Mouse (Mus musculus) forebrain, embryonic 14.5 days (tissue): ENCODE measurements around the gene Sacm1l. TPM values are rescaled to one million over a fixed set of nuclear protein-coding genes. Genes with fewer than 3 reads are reported as not detected.

Source experiments
- ATAC-seq: fragments of 200-750 bp; cut with Nextera tagmentation; 2 replicates; pipeline ENCODE4 v1.8.0; 2017; ENCODE audit warnings: mild to moderate bottlenecking, moderate library complexity
- DNase-seq: peaks from one replicate; pipeline ENCODE4 v3.0.0-alpha.2; 2015; ENCODE audit warnings: low spot score
- H3K27ac ChIP-seq: fragments of 300-500 bp; sonication (generic); 2 replicates; pipeline ENCODE4 v1.5.1; 2014; ENCODE audit warnings: low read depth, mild to moderate bottlenecking, control low read depth, low read length, moderate library complexity
- H3K27me3 ChIP-seq: fragments of 300-500 bp; sonication (generic); replicated peaks from 2 replicates; pipeline ENCODE4 v1.6.1; 2014; ENCODE audit warnings: low read length, control low read depth, mixed read lengths; ENCODE audit not compliant: control insufficient read depth, insufficient read depth
- H3K36me3 ChIP-seq: fragments of 300-500 bp; sonication (generic); 2 replicates; pipeline ENCODE4 v1.6.1; 2014; ENCODE audit warnings: low read length, control low read depth; ENCODE audit not compliant: control insufficient read depth, insufficient read depth
- H3K4me1 ChIP-seq: fragments of 300-500 bp; sonication (generic); 2 replicates; pipeline ENCODE4 v1.6.1; 2014; ENCODE audit warnings: antibody characterized with exemption, low read length, control low read depth; ENCODE audit not compliant: control insufficient read depth, insufficient read depth
- H3K4me2 ChIP-seq: fragments of 300-500 bp; sonication (generic); 2 replicates; pipeline ENCODE4 v1.6.1; 2014; ENCODE audit warnings: mild to moderate bottlenecking, control low read depth, low read length
- H3K4me3 ChIP-seq: fragments of 300-500 bp; sonication (generic); 2 replicates; pipeline ENCODE4 v1.5.1; 2014; ENCODE audit warnings: low read depth, low read length, control low read depth
- H3K9ac ChIP-seq: fragments of 300-500 bp; sonication (generic); 2 replicates; pipeline ENCODE4 v1.6.1; 2014; ENCODE audit warnings: mild to moderate bottlenecking, low read length, control low read depth, moderate library complexity
- H3K9me3 ChIP-seq: fragments of 300-500 bp; sonication (generic); replicated peaks from 2 replicates; pipeline ENCODE4 v1.6.1; 2016; ENCODE audit warnings: low read length, control low read depth, mixed read lengths; ENCODE audit not compliant: control insufficient read depth
- WGBS: fragments of 180-500 bp; shearing (Covaris S2); extraction: QIAGEN DNeasy Blood & Tissue Kit; methylation state at CpG from one replicate; pipeline ENCODE4 v1.1.7; 2014; 5-methylcytosine and 5-hydroxymethylcytosine counted together
- polyA plus RNA-seq: library from polyadenylated mRNA; unstranded; fragments of >200 nt; fragmentation: Nextera tagmentation; extraction: Ambion mirVana; gene quantifications from 2 replicates; pipeline ENCODE4 v1.2.1, GENCODE M21; 2014

Gene Sacm1l
- polyA plus RNA-seq: 46.3 and 56.2 TPM in 2 replicates

- peak; percentile 99 for ATAC-seq
- Histone ChIP-seq H3K4me1 (peaks cover 15% of the 10 kb centered on the region), H3K4me2 (peak within 1 kb of the TSS; percentile 67)
Observed at GRCm38 (mm10) chr9:123529392-123530157, at the start of gene Sacm1l. TSS of gene Sacm1l (plus strand) at chr9:123529759.

GRCm38 (mm10) chr9:123479876-123480252 is 49.7 kb upstream of the Sacm1l start:
- peak overlapping the region; percentile 57 for H3K4me3 ChIP-seq
- H3K27ac ChIP-seq: no peak overlapping the region
- H3K9ac ChIP-seq: peak overlapping the region; percentile 74; the same call in 1 of the 2 replicates
- H3K4me2 ChIP-seq: peak overlapping the region; percentile 68
- no peaks in the 10 kb centered on the region for H3K9me3 ChIP-seq
- ATAC-seq (no peak), DNase-seq (no peak)
- no peaks in the 10 kb centered on the region for H3K36me3 ChIP-seq
- H3K27me3 ChIP-seq: no peaks in the 10 kb centered on the region
- peaks cover 16% of the 10 kb centered on the region for H3K4me1 ChIP-seq
- 86% methylated on average over 8 of the region's 8 CpGs for WGBS

More at GRCm38 (mm10) chr9:123529392-123530157, at the start of gene Sacm1l:
- under 1% methylated on average over 78 of the region's 79 CpGs for WGBS
- Histone ChIP-seq H3K9ac (peak within 1 kb of the TSS; percentile 89), H3K4me3 (peak within 1 kb of the TSS; percentile 96), H3K27me3 (no peaks in the 10 kb centered on the region), H3K9me3 (no peaks in the 10 kb centered on the region), H3K27ac (peak within 1 kb of the TSS; percentile 93), H3K36me3 (no peaks in the 10 kb centered on the region)
- DNase-seq: peak; percentile 100

GRCm38 (mm10) chr9:123480253-123480921 is 49.2 kb upstream of the Sacm1l start:
- DNase-seq (no peak), ATAC-seq (no peak)
- Histone ChIP-seq H3K4me1 (peaks cover 16% of the 10 kb centered on the region), H3K4me3 (peak overlapping the region; percentile 57; the same call in 1 of the 2 replicates), H3K9ac (no peak overlapping the region; the same call in 1 of the 2 replicates), H3K4me2 (peak overlapping the region; percentile 68), H3K27ac (no peak overlapping the region), H3K9me3 (no peaks in the 10 kb centered on the region), H3K36me3 (no peaks in the 10 kb centered on the region), H3K27me3 (no peaks in the 10 kb centered on the region)
- 77% methylated on average over 18 of the region's 18 CpGs for WGBS

GRCm38 (mm10) chr9:123481136-123481535 is 48.4 kb upstream of the Sacm1l start:
- H3K9me3 ChIP-seq: no peaks in the 10 kb centered on the region
- 78% methylated on average over 7 of the region's 7 CpGs for WGBS
- no peak overlapping the region for H3K27ac ChIP-seq
- no peaks in the 10 kb centered on the region for H3K27me3 ChIP-seq
- H3K4me3 ChIP-seq: no peak overlapping the region
- no peak overlapping the region for H3K9ac ChIP-seq
- H3K4me2 ChIP-seq: peak overlapping the region; percentile 68
- no peaks in the 10 kb centered on the region for H3K36me3 ChIP-seq
- peaks cover 16% of the 10 kb centered on the region for H3K4me1 ChIP-seq
- DNase-seq (no peak), ATAC-seq (no peak)

- Histone ChIP-seq H3K9me3 (no peaks in the 10 kb centered on the region), H3K4me2 (no peak overlapping the region), H3K27ac (no peak overlapping the region), H3K4me1 (peaks cover 16% of the 10 kb centered on the region), H3K27me3 (no peaks in the 10 kb centered on the region), H3K4me3 (no peak overlapping the region), H3K36me3 (no peaks in the 10 kb centered on the region), H3K9ac (no peak overlapping the region)
- ATAC-seq (no peak), DNase-seq (no peak)
- WGBS: 96% methylated on average over 1 of the region's 1 CpGs
Observed at GRCm38 (mm10) chr9:123483598-123483997, 46.0 kb upstream of the Sacm1l start.

GRCm38 (mm10) chr9:123484830-123485229 is 44.7 kb upstream of the Sacm1l start:
- H3K4me2 ChIP-seq: no peak overlapping the region
- DNase-seq: no peak
- no peaks in the 10 kb centered on the region for H3K9me3 ChIP-seq
- H3K9ac ChIP-seq: no peak overlapping the region
- WGBS: 96% methylated on average over 3 of the region's 3 CpGs
- H3K4me3 ChIP-seq: no peak overlapping the region
- no peaks in the 10 kb centered on the region for H3K27me3 ChIP-seq
- H3K27ac ChIP-seq: no peak overlapping the region
- H3K4me1 ChIP-seq: peaks cover 13% of the 10 kb centered on the region
- no peak for ATAC-seq
- no peaks in the 10 kb centered on the region for H3K36me3 ChIP-seq

GRCm38 (mm10) chr9:123485561-123485960 is 44.0 kb upstream of the Sacm1l start:
- ATAC-seq (no peak), DNase-seq (no peak)
- 93% methylated on average over 4 of the region's 4 CpGs for WGBS
- no peak overlapping the region for H3K9ac ChIP-seq
- H3K36me3 ChIP-seq: no peaks in the 10 kb centered on the region
- no peak overlapping the region for H3K4me3 ChIP-seq
- H3K27me3 ChIP-seq: no peaks in the 10 kb centered on the region
- no peak overlapping the region for H3K4me2 ChIP-seq
- no peak overlapping the region for H3K27ac ChIP-seq
- H3K9me3 ChIP-seq: no peaks in the 10 kb centered on the region
- H3K4me1 ChIP-seq: peaks cover 6% of the 10 kb centered on the region; the same call in 1 of the 2 replicates

GRCm38 (mm10) chr9:123486635-123487034 is 42.9 kb upstream of the Sacm1l start:
- Histone ChIP-seq H3K9me3 (no peaks in the 10 kb centered on the region), H3K4me3 (no peak overlapping the region), H3K4me1 (peaks cover 1% of the 10 kb centered on the region; the same call in 1 of the 2 replicates), H3K9ac (no peak overlapping the region), H3K36me3 (no peaks in the 10 kb centered on the region), H3K27me3 (no peaks in the 10 kb centered on the region), H3K4me2 (no peak overlapping the region), H3K27ac (no peak overlapping the region)
- WGBS: 82% methylated on average over 3 of the region's 3 CpGs
- no peak for ATAC-seq
- DNase-seq: no peak

GRCm38 (mm10) chr9:123489073-123489472 is 40.5 kb upstream of the Sacm1l start:
- no peaks in the 10 kb centered on the region for H3K36me3 ChIP-seq
- no peak overlapping the region for H3K4me2 ChIP-seq
- 0 out of 2 replicates have a peak, but pooled peaks cover 4% of the 10 kb centered on the region for H3K4me1 ChIP-seq
- no peak for ATAC-seq
- H3K27me3 ChIP-seq: no peaks in the 10 kb centered on the region
- DNase-seq: no peak
- 81% methylated on average over 2 of the region's 2 CpGs for WGBS
- no peak overlapping the region for H3K27ac ChIP-seq
- H3K9ac ChIP-seq: no peak overlapping the region
- H3K9me3 ChIP-seq: no peaks in the 10 kb centered on the region
- H3K4me3 ChIP-seq: no peak overlapping the region
